Mouse (Mus musculus) kidney, postnatal 14 days (tissue): ENCODE data around the gene Fopnl.

ENCODE experiments used
- DNase-seq: peaks from one replicate; pipeline ENCODE4 v3.0.0; 2022; ENCODE audit warnings: mixed read lengths

The Fopnl gene

DNA sequence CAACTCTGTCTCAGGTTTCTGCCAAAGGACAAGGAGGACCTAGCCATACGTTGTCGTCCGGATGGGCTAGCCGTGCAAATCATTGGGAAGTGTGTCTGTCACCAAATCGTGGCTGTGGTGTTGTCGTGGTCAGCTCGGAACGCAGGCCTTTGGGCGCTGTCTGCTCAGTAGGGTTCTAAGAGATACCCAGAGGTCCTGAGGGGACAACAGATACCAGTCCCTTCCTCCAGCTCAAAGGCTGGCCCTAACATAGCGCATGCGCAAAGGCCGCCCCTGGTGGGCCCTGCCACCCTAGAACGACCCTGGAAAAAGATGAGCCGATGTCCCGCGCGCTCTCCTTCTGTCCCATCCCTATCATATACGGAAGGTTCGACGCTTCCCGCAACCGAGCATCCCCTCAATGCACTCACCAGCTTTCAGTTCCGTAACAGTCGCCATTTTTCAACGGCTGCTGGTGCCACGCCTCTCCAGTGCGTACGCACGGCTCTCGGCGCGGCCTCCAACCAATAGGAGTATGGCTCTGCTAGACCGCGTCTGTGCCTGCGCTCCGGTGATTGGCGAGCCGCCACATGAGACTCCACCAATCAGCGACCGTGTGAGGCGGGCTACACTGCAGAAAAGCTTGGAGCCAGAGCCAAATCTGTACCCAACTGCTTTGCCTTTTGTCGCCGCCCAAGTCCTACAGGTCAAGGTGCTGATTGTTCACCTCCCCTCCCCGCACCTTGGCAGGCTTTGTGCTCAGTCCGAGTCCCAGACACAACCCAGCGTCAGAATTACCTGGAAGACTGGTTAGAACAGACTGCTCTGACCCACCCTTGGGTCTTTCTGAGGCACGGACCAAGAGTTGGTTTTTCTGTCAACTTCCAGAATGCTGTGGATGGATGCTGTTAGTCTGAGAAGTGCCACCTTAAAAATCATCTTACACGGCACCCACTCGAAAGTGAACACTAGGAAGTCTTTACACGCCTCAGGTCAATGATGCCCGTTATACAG lies at the start of gene Fopnl:
Gene Fopnl (minus strand): TSS at position 522 of the 993 bp plus-strand sequence.
- DNase-seq: peak; percentile 99

- no peak for DNase-seq
Observed at GRCm38 (mm10) chr16:14366017-14366416, 48.8 kb upstream of the Fopnl start.

GRCm38 (mm10) chr16:14365457-14365856 lies 48.3 kb upstream of the Fopnl start:
- no peak for DNase-seq

- no peak for DNase-seq
Observed at GRCm38 (mm10) chr16:14364066-14364465, 46.9 kb upstream of the Fopnl start.

GRCm38 (mm10) chr16:14363496-14363895 lies 46.3 kb upstream of the Fopnl start:
- no peak for DNase-seq

- no peak for DNase-seq
Observed at GRCm38 (mm10) chr16:14362099-14362820, 45.1 kb upstream of the Fopnl start.

GRCm38 (mm10) chr16:14361362-14362098 lies 44.3 kb upstream of the Fopnl start, which contains the start of gene Abcc1:
Gene Abcc1, plus strand, starts transcription at chr16:14361558.
- DNase-seq: peak; percentile 86

DNA sequence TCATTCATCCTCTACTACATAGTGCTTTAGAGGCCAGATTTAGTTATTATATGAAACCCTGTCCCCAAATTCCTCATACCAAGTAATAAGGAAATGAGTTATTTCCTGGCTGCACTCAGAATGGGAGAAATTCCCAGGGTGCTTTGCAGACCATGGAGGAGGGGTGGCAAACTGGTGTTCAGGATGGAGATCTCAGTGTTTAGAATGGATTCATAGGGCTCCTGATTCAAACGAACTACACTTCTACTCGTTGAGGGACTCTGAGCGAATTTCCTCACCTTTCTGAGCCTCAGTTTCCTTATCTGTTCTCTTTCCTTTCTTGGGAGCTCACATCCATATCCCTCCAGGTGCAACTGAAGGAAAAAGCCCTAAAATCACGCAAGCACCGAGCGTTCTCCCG lies 43.7 kb upstream of the Fopnl start:
- peak; percentile 49 for DNase-seq

GRCm38 (mm10) chr16:14358531-14358930 lies 41.3 kb upstream of the Fopnl start:
- DNase-seq: no peak

GRCm38 (mm10) chr16:14357859-14358258 lies 40.7 kb upstream of the Fopnl start:
- DNase-seq: no peak

GRCm38 (mm10) chr16:14352663-14353062 lies 35.5 kb upstream of the Fopnl start:
- no peak for DNase-seq

DNA sequence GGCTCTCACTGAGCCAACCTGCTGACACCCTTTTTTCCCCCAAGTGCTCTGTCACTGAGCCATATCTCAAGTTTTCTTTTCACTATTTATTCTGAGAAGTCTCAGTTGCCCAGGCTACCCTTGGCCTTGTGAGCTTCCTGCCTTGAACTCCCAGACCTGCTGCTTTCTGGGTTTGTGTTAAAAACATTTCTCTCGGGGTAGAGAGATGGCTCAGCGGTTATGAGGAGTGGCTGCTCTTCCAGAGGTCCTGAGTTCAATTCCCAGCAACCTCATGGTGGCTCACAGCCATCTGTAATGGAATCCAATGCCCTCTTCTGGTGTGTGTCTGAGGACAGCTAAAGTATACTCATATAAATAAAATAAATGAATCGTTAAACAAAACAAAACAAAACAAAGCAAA lies 35.0 kb upstream of the Fopnl start:
- DNase-seq: no peak

DNA sequence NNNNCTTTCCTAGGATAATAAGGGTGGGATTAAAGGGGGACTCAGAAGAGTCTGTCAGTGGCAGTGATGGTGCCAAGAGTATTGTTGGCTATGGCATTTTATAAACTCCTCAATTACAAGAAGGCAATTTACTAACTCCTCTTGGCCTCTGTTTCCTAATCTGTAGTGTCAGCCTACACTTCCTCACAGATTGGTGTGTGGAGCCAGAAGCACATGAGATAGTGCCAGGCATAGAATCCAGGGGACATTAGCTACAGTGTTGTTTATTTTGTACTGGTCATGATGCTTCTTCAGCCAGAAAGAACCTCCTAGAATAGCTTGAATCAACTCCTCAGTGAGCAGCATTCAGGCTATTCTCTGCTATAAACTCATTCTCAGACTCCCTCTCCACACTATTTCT lies 34.4 kb upstream of the Fopnl start:
- no peak for DNase-seq

DNA sequence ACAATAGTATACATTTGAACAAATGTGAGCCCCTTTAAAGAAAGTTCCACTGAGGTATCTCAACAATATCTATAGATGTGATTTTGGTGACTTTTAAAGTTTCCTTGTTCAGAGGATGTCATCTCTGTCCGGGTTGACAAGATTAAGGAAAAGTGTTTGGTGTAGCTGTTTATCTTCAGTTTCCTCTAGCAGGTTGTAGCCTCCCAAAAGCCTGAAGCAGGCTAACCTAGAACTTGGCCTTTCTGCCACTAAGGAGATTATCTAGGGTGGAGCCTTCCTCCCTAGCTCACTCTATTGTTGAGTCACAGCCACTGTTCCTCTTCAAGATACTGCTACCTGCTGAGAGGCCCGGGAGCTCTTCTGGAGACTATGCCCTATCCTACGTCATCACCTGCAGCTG lies 27.8 kb upstream of the Fopnl start:
- DNase-seq: no peak

DNA sequence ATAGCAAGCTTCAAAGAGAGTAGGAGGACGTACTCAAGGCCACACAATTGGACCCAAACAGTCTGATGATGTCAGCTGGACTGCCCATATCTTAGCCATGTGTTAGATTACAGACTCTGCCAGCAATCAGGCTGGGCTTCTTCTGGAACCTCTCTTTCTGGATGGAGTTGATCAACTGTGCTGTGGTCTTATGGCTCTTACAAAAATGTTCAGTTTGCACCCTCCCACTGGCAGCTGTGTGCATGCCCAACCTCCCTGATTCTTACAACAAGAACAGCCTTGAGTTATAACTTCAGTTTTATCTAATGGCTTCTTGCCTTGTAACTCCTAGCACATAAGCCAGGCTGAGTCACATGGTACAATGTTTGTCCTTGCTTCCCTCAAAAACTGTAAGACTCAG lies 11.0 kb upstream of the Fopnl start:
- DNase-seq: no peak

DNA sequence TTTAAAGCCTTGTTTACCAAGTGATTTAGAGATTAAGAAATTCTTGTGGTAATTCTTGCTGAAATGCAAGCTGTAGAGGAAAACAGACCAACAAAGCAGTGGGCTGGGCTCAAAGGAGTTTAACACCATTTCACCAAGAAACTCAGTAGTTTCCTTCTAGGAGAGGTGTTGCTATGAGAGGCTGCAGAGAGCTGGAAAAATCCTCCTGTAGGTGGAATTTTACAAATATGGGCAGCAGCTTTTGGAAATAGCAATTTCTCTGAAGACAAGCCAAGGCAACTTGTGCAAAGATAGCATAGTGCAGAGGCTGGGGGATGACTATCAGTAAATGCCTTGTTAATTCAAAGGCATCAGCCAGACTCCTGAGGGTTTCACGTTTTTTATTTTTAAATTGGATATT lies 3.3 kb upstream of the Fopnl start:
- DNase-seq: no peak

GRCm38 (mm10) chr16:14319681-14320080 lies 2.5 kb upstream of the Fopnl start:
- no peak for DNase-seq

GRCm38 (mm10) chr16:14312914-14313313 lies 4.3 kb downstream of the Fopnl start:
- DNase-seq: no peak

DNA sequence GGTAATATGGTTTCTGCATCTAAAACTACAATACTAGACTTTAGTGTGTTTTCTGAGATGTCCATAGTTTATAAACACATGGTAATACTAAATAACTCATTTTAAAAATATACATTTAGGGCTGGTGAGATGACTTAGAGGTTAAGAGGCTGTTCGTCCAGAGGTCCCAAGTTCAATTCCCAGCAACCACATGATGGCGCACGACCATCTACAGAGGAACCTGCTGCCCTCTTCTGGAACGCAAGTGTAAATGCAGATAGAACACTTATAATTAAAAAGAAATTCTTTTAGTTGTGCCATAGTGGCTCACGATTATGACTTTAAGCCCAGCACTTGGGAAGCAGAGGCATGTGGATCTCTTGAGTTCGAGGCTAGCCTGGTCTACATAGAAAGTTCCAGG lies 5.8 kb downstream of the Fopnl start:
- DNase-seq: no peak

- no peak for DNase-seq
Observed at GRCm38 (mm10) chr16:14309833-14310232, 7.4 kb downstream of the Fopnl start.

GRCm38 (mm10) chr16:14308245-14309073 lies 8.7 kb downstream of the Fopnl start:
- DNase-seq: no peak

DNA sequence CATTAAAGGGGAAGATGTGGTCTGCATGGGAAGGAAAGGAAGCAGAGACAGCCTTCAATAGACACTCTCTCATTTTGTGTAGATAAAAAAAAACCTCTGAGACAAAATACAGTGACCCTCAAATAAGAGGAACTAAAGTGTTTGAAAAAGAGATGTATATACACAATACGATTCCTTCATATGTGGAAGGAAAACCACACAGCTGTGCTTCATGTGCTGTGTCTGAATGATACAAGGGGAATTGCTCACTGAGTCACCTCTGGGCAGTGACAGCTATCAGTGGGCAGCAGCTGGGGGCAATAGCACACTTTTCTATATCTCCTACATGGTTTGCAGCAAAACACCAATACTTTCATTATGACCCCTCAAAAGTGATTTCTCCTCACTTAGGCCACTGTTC lies 9.8 kb downstream of the Fopnl start:
- no peak for DNase-seq
